Mouse (Mus musculus): ENCODE measurements around the gene Fam98a. TPM values are rescaled to one million over a fixed set of nuclear protein-coding genes. Genes with fewer than 3 reads are reported as not detected.

Fam98a gene
- polyA plus RNA-seq, 1 experiment from 2014 or later = 8.8 TPM

GRCm38 (mm10) chr17:75532469-75532986 lies 19.2 kb downstream of the Fam98a start:
- no peak for DNase-seq (ENCODE audit: low spot score)
- H3K4me1 ChIP-seq (replicated peaks; ENCODE audit: control insufficient read depth, insufficient read depth, low read length) = no peaks in the 10 kb centered on the region
- WGBS = 87% methylated on average over 6 of the region's 6 CpGs
- no peak overlapping the region for H3K9ac ChIP-seq (ENCODE audit: low read length)
- no peak for ATAC-seq (replicated peaks; ENCODE audit: low FRiP score)
- no peak overlapping the region for H3K27ac ChIP-seq (ENCODE audit: low read depth, low read length)
- H3K4me3 ChIP-seq (ENCODE audit: low read depth, low read length) = no peak overlapping the region
- no peaks in the 10 kb centered on the region for H3K9me3 ChIP-seq (ENCODE audit: control insufficient read depth, low read length)
- H3K27me3 ChIP-seq (ENCODE audit: control insufficient read depth, insufficient read depth, low read length) = no peaks in the 10 kb centered on the region
- H3K4me2 ChIP-seq (ENCODE audit: low read depth, low read length, severe bottlenecking) = no peak overlapping the region
- H3K36me3 ChIP-seq (ENCODE audit: control insufficient read depth, insufficient read depth, low read length) = no peaks in the 10 kb centered on the region; the same call in 1 of the 2 replicates

GRCm38 (mm10) chr17:75529222-75529935 lies 22.4 kb downstream of the Fam98a start:
- Histone ChIP-seq H3K36me3 (ENCODE audit: control insufficient read depth, insufficient read depth, low read length) (no peaks in the 10 kb centered on the region), H3K9me3 (ENCODE audit: control insufficient read depth, low read length) (no peaks in the 10 kb centered on the region), H3K4me3 (ENCODE audit: low read depth, low read length) (no peak overlapping the region), H3K27me3 (ENCODE audit: control insufficient read depth, insufficient read depth, low read length) (no peaks in the 10 kb centered on the region), H3K4me1 (replicated peaks; ENCODE audit: control insufficient read depth, insufficient read depth, low read length) (no peaks in the 10 kb centered on the region), H3K9ac (ENCODE audit: low read length) (no peak overlapping the region), H3K27ac (ENCODE audit: low read depth, low read length) (no peak overlapping the region), H3K4me2 (ENCODE audit: low read depth, low read length, severe bottlenecking) (no peak overlapping the region)
- DNase-seq (ENCODE audit: low spot score) (no peak), ATAC-seq (replicated peaks; ENCODE audit: low FRiP score) (no peak)
- WGBS = 87% methylated on average over 14 of the region's 14 CpGs

- Histone ChIP-seq H3K4me2 (ENCODE audit: low read depth, low read length, severe bottlenecking) (no peak overlapping the region), H3K27ac (ENCODE audit: low read depth, low read length) (no peak overlapping the region), H3K4me3 (ENCODE audit: low read depth, low read length) (no peak overlapping the region), H3K36me3 (ENCODE audit: control insufficient read depth, insufficient read depth, low read length) (no peaks in the 10 kb centered on the region), H3K4me1 (replicated peaks; ENCODE audit: control insufficient read depth, insufficient read depth, low read length) (0 out of 2 replicates have a peak, but pooled peaks cover 2% of the 10 kb centered on the region), H3K9me3 (ENCODE audit: control insufficient read depth, low read length) (no peaks in the 10 kb centered on the region), H3K9ac (ENCODE audit: low read length) (no peak overlapping the region), H3K27me3 (ENCODE audit: control insufficient read depth, insufficient read depth, low read length) (no peaks in the 10 kb centered on the region)
- WGBS = 80% methylated on average over 1 of the region's 1 CpGs
- ATAC-seq (replicated peaks; ENCODE audit: low FRiP score) (no peak), DNase-seq (ENCODE audit: low spot score) (no peak)
These were observed 25.3 kb downstream of the Fam98a start for GRCm38 (mm10) chr17:75526411-75526810.

GRCm38 (mm10) chr17:75523812-75524211 lies 27.9 kb downstream of the Fam98a start:
- no peak overlapping the region for H3K4me2 ChIP-seq (ENCODE audit: low read depth, low read length, severe bottlenecking)
- no peak overlapping the region for H3K9ac ChIP-seq (ENCODE audit: low read length)
- WGBS = 68% methylated on average over 3 of the region's 3 CpGs
- no peaks in the 10 kb centered on the region for H3K9me3 ChIP-seq (ENCODE audit: control insufficient read depth, low read length)
- no peaks in the 10 kb centered on the region for H3K27me3 ChIP-seq (ENCODE audit: control insufficient read depth, insufficient read depth, low read length)
- H3K27ac ChIP-seq (ENCODE audit: low read depth, low read length) = no peak overlapping the region
- H3K4me3 ChIP-seq (ENCODE audit: low read depth, low read length) = no peak overlapping the region
- DNase-seq (ENCODE audit: low spot score) (no peak), ATAC-seq (replicated peaks; ENCODE audit: low FRiP score) (no peak)
- H3K36me3 ChIP-seq (ENCODE audit: control insufficient read depth, insufficient read depth, low read length) = no peaks in the 10 kb centered on the region
- H3K4me1 ChIP-seq (replicated peaks; ENCODE audit: control insufficient read depth, insufficient read depth, low read length) = 0 out of 2 replicates have a peak, but pooled peaks cover 4% of the 10 kb centered on the region

GRCm38 (mm10) chr17:75522347-75523065 lies 29.2 kb downstream of the Fam98a start:
- Histone ChIP-seq H3K36me3 (ENCODE audit: control insufficient read depth, insufficient read depth, low read length) (no peaks in the 10 kb centered on the region), H3K4me3 (ENCODE audit: low read depth, low read length) (no peak overlapping the region), H3K9me3 (ENCODE audit: control insufficient read depth, low read length) (no peaks in the 10 kb centered on the region), H3K4me1 (replicated peaks; ENCODE audit: control insufficient read depth, insufficient read depth, low read length) (0 out of 2 replicates have a peak, but pooled peaks cover 4% of the 10 kb centered on the region), H3K4me2 (ENCODE audit: low read depth, low read length, severe bottlenecking) (no peak overlapping the region), H3K27ac (ENCODE audit: low read depth, low read length) (no peak overlapping the region), H3K9ac (ENCODE audit: low read length) (no peak overlapping the region), H3K27me3 (ENCODE audit: control insufficient read depth, insufficient read depth, low read length) (no peaks in the 10 kb centered on the region)
- DNase-seq (ENCODE audit: low spot score) (no peak), ATAC-seq (replicated peaks; ENCODE audit: low FRiP score) (no peak)
- 28% methylated on average over 9 of the region's 9 CpGs for WGBS

GRCm38 (mm10) chr17:75521236-75521842 lies 30.4 kb downstream of the Fam98a start:
- 13% methylated on average over 6 of the region's 6 CpGs for WGBS
- Histone ChIP-seq H3K4me2 (ENCODE audit: low read depth, low read length, severe bottlenecking) (no peak overlapping the region), H3K4me1 (replicated peaks; ENCODE audit: control insufficient read depth, insufficient read depth, low read length) (0 out of 2 replicates have a peak, but pooled peaks cover 4% of the 10 kb centered on the region), H3K27me3 (ENCODE audit: control insufficient read depth, insufficient read depth, low read length) (no peaks in the 10 kb centered on the region), H3K27ac (ENCODE audit: low read depth, low read length) (no peak overlapping the region), H3K4me3 (ENCODE audit: low read depth, low read length) (no peak overlapping the region), H3K36me3 (ENCODE audit: control insufficient read depth, insufficient read depth, low read length) (no peaks in the 10 kb centered on the region), H3K9me3 (ENCODE audit: control insufficient read depth, low read length) (no peaks in the 10 kb centered on the region), H3K9ac (ENCODE audit: low read length) (no peak overlapping the region)
- ATAC-seq (replicated peaks; ENCODE audit: low FRiP score) = no peak
- DNase-seq (ENCODE audit: low spot score) = no peak

GRCm38 (mm10) chr17:75519239-75519900 lies 32.4 kb downstream of the Fam98a start:
- Histone ChIP-seq H3K36me3 (ENCODE audit: control insufficient read depth, insufficient read depth, low read length) (no peaks in the 10 kb centered on the region), H3K4me3 (ENCODE audit: low read depth, low read length) (no peak overlapping the region), H3K9ac (ENCODE audit: low read length) (no peak overlapping the region), H3K4me2 (ENCODE audit: low read depth, low read length, severe bottlenecking) (no peak overlapping the region), H3K4me1 (replicated peaks; ENCODE audit: control insufficient read depth, insufficient read depth, low read length) (0 out of 2 replicates have a peak, but pooled peaks cover 4% of the 10 kb centered on the region), H3K27me3 (ENCODE audit: control insufficient read depth, insufficient read depth, low read length) (no peaks in the 10 kb centered on the region), H3K27ac (ENCODE audit: low read depth, low read length) (no peak overlapping the region), H3K9me3 (ENCODE audit: control insufficient read depth, low read length) (no peaks in the 10 kb centered on the region)
- 86% methylated on average over 8 of the region's 8 CpGs for WGBS
- DNase-seq (ENCODE audit: low spot score) (no peak), ATAC-seq (replicated peaks; ENCODE audit: low FRiP score) (no peak)

GRCm38 (mm10) chr17:75518181-75518901 lies 33.4 kb downstream of the Fam98a start:
- Histone ChIP-seq H3K27me3 (ENCODE audit: control insufficient read depth, insufficient read depth, low read length) (no peaks in the 10 kb centered on the region), H3K4me1 (replicated peaks; ENCODE audit: control insufficient read depth, insufficient read depth, low read length) (0 out of 2 replicates have a peak, but pooled peaks cover 4% of the 10 kb centered on the region), H3K4me3 (ENCODE audit: low read depth, low read length) (no peak overlapping the region), H3K9ac (ENCODE audit: low read length) (no peak overlapping the region), H3K9me3 (ENCODE audit: control insufficient read depth, low read length) (no peaks in the 10 kb centered on the region), H3K4me2 (ENCODE audit: low read depth, low read length, severe bottlenecking) (no peak overlapping the region), H3K27ac (ENCODE audit: low read depth, low read length) (no peak overlapping the region), H3K36me3 (ENCODE audit: control insufficient read depth, insufficient read depth, low read length) (no peaks in the 10 kb centered on the region)
- ATAC-seq (replicated peaks; ENCODE audit: low FRiP score) (no peak), DNase-seq (ENCODE audit: low spot score) (no peak)
- 63% methylated on average over 8 of the region's 8 CpGs for whole genome bisulfite sequencing

Data from forebrain, embryonic 11.5 days (tissue).